Mouse (Mus musculus): ENCODE data around the gene Ptges. TPM values are rescaled to one million over a fixed set of nuclear protein-coding genes. Genes with fewer than 3 reads are reported as not detected.
A peak's percentile ranks its signal among the peaks of the same experiment; 100 is the strongest.

Gene Ptges
- polyA plus RNA-seq, 1 experiment from 2014 or later = 7.2 TPM

DNA sequence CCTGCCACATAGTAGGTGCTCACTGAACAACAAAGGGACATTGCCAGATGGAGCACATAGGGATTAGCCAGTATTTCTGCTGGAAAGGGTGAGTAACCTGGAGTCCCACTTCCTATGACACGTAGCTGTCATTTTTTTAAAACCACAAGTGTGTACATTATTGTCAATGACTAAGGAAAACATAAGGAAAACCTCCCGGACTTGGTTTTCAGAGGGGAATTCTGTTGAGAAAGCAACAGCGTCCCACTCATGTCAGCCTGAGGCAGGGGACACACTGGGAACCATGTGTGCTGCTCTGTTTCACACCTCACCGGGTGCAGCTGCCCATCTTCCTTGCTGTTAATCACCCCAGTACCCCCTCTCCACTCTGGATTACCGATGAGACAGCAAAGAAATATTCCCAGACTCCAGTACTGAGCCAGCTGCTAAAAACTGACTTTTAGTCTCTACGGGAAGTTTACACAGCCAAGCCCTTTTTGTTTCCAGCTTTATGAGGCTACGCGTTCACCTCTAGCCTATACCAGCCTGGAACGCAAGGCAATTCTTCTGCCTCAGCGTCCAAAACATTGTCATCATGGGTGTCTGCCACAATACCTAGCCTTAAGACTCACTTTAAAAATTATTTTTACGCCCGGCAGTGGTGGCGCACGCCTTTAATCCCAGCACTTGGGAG lies 30.1 kb downstream of the Ptges start:
- Histone ChIP-seq H3K9me3 (ENCODE audit: control insufficient read depth, low read length) (no peaks in the 10 kb centered on the region), H3K27me3 (ENCODE audit: control insufficient read depth, insufficient read depth, low read length) (no peaks in the 10 kb centered on the region), H3K9ac (ENCODE audit: low read depth, low read length) (no peak overlapping the region), H3K4me1 (ENCODE audit: control insufficient read depth, insufficient read depth, low read length) (peaks cover 20% of the 10 kb centered on the region), H3K27ac (ENCODE audit: low read depth, low read length) (no peak overlapping the region), H3K4me2 (replicated peaks; ENCODE audit: low read depth, low read length) (no peak overlapping the region), H3K36me3 (ENCODE audit: control insufficient read depth, insufficient read depth, low read length) (no peaks in the 10 kb centered on the region), H3K4me3 (ENCODE audit: low read length) (no peak overlapping the region)
- no peak for ATAC-seq (ENCODE audit: low FRiP score, low TSS enrichment)
- WGBS = 84% methylated on average over 14 of the region's 14 CpGs

DNA sequence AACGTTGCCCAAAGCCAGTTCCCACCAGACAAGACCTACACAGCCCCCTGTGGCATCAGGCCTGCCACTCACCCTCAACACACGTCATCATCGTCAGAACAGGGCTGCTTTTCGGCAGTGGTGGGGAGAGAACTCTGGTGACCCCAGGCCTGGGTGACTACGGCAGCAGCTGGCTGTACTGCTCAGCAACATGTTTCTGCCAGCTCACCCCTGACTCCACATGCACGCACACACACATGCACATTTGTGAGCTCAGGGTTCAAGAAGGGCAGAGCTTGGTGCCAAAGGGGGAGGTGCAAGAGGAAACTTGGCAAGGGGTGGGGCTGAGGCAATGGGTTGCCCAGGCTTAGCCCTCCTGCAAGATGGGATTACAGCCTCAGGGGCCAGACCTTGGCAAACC lies 32.4 kb downstream of the Ptges start:
- Histone ChIP-seq H3K9me3 (ENCODE audit: control insufficient read depth, low read length) (no peaks in the 10 kb centered on the region), H3K4me3 (ENCODE audit: low read length) (no peak overlapping the region), H3K36me3 (ENCODE audit: control insufficient read depth, insufficient read depth, low read length) (no peaks in the 10 kb centered on the region), H3K9ac (ENCODE audit: low read depth, low read length) (no peak overlapping the region), H3K4me1 (ENCODE audit: control insufficient read depth, insufficient read depth, low read length) (peaks cover 16% of the 10 kb centered on the region), H3K27ac (ENCODE audit: low read depth, low read length) (no peak overlapping the region), H3K27me3 (ENCODE audit: control insufficient read depth, insufficient read depth, low read length) (no peaks in the 10 kb centered on the region), H3K4me2 (replicated peaks; ENCODE audit: low read depth, low read length) (no peak overlapping the region)
- no peak for ATAC-seq (ENCODE audit: low FRiP score, low TSS enrichment)
- 37% methylated on average over 6 of the region's 6 CpGs for WGBS

DNA sequence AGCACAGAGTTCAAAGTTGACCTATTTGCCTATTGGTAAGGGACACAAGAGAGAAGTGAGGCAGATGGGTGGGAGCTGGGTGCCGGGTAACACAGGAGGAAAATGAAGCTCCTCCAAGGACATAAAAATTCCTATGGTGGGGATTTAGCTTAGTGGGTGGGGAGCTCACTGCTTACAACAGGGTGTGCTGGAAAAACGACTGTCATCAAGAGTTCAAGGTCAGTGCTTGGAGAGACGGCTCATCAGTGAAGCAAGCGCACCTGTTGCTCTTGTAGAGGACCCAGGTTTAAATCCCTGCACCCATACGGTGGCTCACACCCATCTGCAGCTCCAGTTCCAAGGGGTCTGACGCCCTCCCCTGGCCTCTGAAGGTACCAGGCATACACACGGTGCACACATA lies 35.7 kb downstream of the Ptges start:
- 82% methylated on average over 7 of the region's 7 CpGs for WGBS
- Histone ChIP-seq H3K9ac (ENCODE audit: low read depth, low read length) (no peak overlapping the region), H3K27me3 (ENCODE audit: control insufficient read depth, insufficient read depth, low read length) (no peaks in the 10 kb centered on the region), H3K4me1 (ENCODE audit: control insufficient read depth, insufficient read depth, low read length) (peaks cover 5% of the 10 kb centered on the region; the same call in 1 of the 2 replicates), H3K4me3 (ENCODE audit: low read length) (no peak overlapping the region), H3K36me3 (ENCODE audit: control insufficient read depth, insufficient read depth, low read length) (no peaks in the 10 kb centered on the region), H3K4me2 (replicated peaks; ENCODE audit: low read depth, low read length) (no peak overlapping the region), H3K27ac (ENCODE audit: low read depth, low read length) (no peak overlapping the region), H3K9me3 (ENCODE audit: control insufficient read depth, low read length) (no peaks in the 10 kb centered on the region)
- no peak for ATAC-seq (ENCODE audit: low FRiP score, low TSS enrichment)

DNA sequence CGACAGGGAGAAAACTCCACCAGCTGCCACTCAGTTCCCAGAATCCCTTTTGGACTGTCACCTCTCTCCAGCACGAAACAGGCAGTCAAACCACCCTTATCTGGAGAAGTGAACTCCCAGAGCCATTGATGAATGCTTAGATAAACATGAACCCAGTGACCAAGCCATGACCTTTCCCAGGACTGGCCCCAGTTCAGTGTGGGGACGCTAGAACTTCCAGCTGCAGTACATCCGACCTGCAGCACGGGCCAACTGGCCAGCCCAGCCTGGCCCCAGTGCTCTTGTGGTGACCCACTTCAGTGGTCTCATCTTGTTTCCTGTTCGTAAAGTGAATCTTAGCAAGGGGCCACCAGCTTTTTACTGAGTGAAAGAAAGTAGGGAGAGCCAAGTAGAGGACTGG lies 36.3 kb downstream of the Ptges start:
- H3K27me3 ChIP-seq (ENCODE audit: control insufficient read depth, insufficient read depth, low read length) = no peaks in the 10 kb centered on the region
- no peak overlapping the region for H3K4me3 ChIP-seq (ENCODE audit: low read length)
- H3K4me2 ChIP-seq (replicated peaks; ENCODE audit: low read depth, low read length) = no peak overlapping the region
- H3K4me1 ChIP-seq (ENCODE audit: control insufficient read depth, insufficient read depth, low read length) = peaks cover 5% of the 10 kb centered on the region; the same call in 1 of the 2 replicates
- WGBS = 4% methylated on average over 6 of the region's 6 CpGs
- H3K9me3 ChIP-seq (ENCODE audit: control insufficient read depth, low read length) = no peaks in the 10 kb centered on the region
- no peak overlapping the region for H3K9ac ChIP-seq (ENCODE audit: low read depth, low read length)
- H3K36me3 ChIP-seq (ENCODE audit: control insufficient read depth, insufficient read depth, low read length) = no peaks in the 10 kb centered on the region
- H3K27ac ChIP-seq (ENCODE audit: low read depth, low read length) = no peak overlapping the region
- ATAC-seq (ENCODE audit: low FRiP score, low TSS enrichment) = no peak

DNA sequence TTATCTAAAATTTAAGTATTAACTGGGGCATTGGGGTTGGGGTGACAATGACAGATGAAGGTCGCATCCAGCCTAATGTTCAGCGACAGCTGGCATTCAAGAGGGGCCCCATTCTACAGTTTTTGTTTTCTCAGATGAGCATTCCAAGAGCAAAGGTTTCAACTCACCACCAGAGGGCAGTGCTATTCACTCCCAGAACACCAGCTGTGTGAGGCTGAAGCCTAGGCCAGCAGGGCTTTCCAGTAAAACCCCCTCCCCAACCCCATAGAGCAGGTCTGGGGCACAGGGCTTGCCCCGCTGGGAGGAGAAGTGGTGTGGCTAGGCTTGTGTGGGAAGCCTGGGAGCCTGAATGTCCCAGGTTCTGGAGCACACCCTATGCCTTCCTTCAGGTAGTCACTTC lies 38.7 kb downstream of the Ptges start:
- ATAC-seq (ENCODE audit: low FRiP score, low TSS enrichment) = peak; percentile 51; the same call in 1 of the 2 replicates
- H3K9ac ChIP-seq (ENCODE audit: low read depth, low read length) = no peak overlapping the region
- peaks cover 5% of the 10 kb centered on the region; the same call in 1 of the 2 replicates for H3K4me1 ChIP-seq (ENCODE audit: control insufficient read depth, insufficient read depth, low read length)
- H3K27ac ChIP-seq (ENCODE audit: low read depth, low read length) = no peak overlapping the region
- no peaks in the 10 kb centered on the region for H3K27me3 ChIP-seq (ENCODE audit: control insufficient read depth, insufficient read depth, low read length)
- H3K4me2 ChIP-seq (replicated peaks; ENCODE audit: low read depth, low read length) = no peak overlapping the region
- no peaks in the 10 kb centered on the region for H3K36me3 ChIP-seq (ENCODE audit: control insufficient read depth, insufficient read depth, low read length)
- WGBS = 0% methylated on average over 3 of the region's 3 CpGs
- H3K4me3 ChIP-seq (ENCODE audit: low read length) = no peak overlapping the region
- no peaks in the 10 kb centered on the region for H3K9me3 ChIP-seq (ENCODE audit: control insufficient read depth, low read length)

DNA sequence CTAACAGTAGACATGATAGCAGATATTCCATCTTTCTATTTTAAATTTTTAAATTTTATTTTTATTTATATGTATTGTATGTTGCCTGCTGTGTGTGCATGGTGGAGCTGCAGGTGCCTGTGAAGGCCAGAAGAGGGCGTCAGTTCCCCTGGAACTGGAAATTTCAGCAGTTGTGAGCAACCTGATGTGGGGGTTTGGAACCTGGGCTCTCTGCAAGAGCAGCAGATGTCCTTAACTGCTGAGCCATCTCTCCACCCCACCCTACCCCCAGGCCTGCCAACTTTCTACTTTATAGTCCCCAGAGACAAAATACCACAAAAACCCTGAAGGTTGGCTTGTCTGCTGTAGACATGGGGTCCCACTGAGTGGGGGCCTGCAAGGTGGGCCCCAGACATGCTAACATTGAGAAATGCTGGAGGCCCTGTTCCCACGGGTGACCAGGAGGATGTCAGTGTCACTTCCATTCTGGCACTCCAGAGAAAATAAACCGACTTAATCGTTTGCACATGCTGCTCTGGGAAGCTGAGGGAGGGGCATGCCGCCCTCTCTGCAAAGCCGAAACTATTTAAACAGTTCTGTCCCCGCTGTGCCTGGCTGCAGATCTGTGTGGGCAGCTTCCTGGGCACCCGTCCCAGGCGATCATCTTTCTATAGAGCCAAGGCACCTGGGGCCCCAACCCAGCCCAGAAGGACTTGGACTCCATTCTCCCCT lies 44.1 kb downstream of the Ptges start:
- no peak overlapping the region for H3K4me3 ChIP-seq (ENCODE audit: low read length)
- no peaks in the 10 kb centered on the region for H3K4me1 ChIP-seq (ENCODE audit: control insufficient read depth, insufficient read depth, low read length)
- no peaks in the 10 kb centered on the region for H3K27me3 ChIP-seq (ENCODE audit: control insufficient read depth, insufficient read depth, low read length)
- H3K9ac ChIP-seq (ENCODE audit: low read depth, low read length) = no peak overlapping the region
- no peak overlapping the region for H3K4me2 ChIP-seq (replicated peaks; ENCODE audit: low read depth, low read length)
- no peaks in the 10 kb centered on the region for H3K9me3 ChIP-seq (ENCODE audit: control insufficient read depth, low read length)
- H3K36me3 ChIP-seq (ENCODE audit: control insufficient read depth, insufficient read depth, low read length) = no peaks in the 10 kb centered on the region
- 38% methylated on average over 9 of the region's 9 CpGs for WGBS
- H3K27ac ChIP-seq (ENCODE audit: low read depth, low read length) = 0 out of 2 replicates have a peak overlapping the region, but pooled peaks have one; percentile 30
- ATAC-seq (ENCODE audit: low FRiP score, low TSS enrichment) = 0 out of 2 replicates have a peak, but pooled peaks have one; percentile 61

DNA sequence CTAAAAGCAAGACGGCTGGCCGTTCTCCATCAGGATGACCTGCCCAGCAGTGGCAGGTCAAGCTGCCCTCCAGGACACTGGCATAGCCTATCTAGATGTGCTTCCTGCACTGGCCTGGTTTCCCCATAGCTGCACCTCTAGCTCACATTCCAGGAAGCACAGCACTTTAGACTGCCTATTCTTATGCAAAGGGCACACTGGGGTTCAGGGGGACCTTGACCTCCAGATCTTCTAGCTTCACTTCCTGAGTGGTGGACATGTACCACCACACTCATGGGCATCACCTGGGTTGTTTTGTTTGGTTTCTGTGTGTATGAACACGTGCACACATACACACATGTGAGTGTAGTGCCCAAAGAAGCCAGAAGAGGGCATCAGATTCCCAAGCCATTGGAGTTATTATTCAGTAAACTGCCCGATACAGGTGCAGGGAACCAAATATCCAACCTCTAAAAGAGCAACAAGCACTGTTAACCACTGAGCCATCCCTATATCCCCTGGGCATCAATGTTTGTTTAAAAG lies 44.8 kb downstream of the Ptges start:
- Histone ChIP-seq H3K4me1 (ENCODE audit: control insufficient read depth, insufficient read depth, low read length) (no peaks in the 10 kb centered on the region), H3K4me3 (ENCODE audit: low read length) (no peak overlapping the region)
- ATAC-seq (ENCODE audit: low FRiP score, low TSS enrichment) = no peak

DNA sequence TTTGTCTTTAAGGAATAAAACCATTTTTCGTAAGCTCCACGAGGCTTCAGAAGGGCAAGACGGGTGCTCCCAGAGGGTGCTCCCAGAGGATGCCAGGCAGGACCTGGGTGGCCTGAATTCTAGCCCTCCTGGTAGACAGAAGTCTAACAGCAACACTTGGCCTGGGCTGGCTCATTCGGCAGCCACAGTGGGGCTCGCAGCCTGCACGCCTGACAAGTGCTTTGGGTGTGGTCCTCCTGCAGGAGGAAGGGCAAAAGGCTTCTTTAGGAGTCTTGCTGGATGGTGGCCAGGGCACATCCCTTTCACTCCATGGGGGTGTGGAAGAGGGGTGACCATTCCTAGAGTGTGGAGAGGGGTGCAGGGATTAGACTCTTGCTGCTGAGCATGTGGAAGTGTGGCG lies 48.4 kb downstream of the Ptges start:
- 86% methylated on average over 7 of the region's 7 CpGs for WGBS

More for the DNA sequence above, 44.8 kb downstream of the Ptges start:
- H3K27me3 ChIP-seq (ENCODE audit: control insufficient read depth, insufficient read depth, low read length) = no peaks in the 10 kb centered on the region
- no peak overlapping the region for H3K4me2 ChIP-seq (replicated peaks; ENCODE audit: low read depth, low read length)
- no peak overlapping the region for H3K9ac ChIP-seq (ENCODE audit: low read depth, low read length)
- H3K9me3 ChIP-seq (ENCODE audit: control insufficient read depth, low read length) = no peaks in the 10 kb centered on the region
- whole genome bisulfite sequencing = 92% methylated on average over 4 of the region's 4 CpGs
- H3K27ac ChIP-seq (ENCODE audit: low read depth, low read length) = no peak overlapping the region
- no peaks in the 10 kb centered on the region for H3K36me3 ChIP-seq (ENCODE audit: control insufficient read depth, insufficient read depth, low read length)

DNA sequence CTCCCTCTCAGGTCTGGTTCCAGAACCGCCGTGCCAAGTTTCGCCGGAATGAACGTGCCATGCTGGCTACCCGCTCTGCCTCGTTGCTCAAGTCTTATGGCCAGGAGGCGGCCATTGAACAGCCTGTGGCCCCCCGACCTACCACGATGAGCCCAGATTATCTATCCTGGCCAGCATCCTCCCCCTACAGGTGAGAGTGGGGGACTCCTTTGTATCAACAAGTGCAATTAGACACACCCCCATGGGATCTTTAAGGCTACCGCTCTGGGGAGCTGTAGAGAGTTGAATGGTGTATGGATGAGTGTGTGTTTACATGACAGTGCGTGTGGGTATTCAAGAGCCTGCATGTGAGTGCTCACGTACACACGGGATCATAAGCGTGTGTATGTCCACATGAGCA lies 50.2 kb downstream of the Ptges start:
- H3K36me3 ChIP-seq (ENCODE audit: control insufficient read depth, insufficient read depth, low read length) = no peaks in the 10 kb centered on the region
- H3K4me2 ChIP-seq (replicated peaks; ENCODE audit: low read depth, low read length) = no peak overlapping the region
- no peak overlapping the region for H3K9ac ChIP-seq (ENCODE audit: low read depth, low read length)
- H3K9me3 ChIP-seq (ENCODE audit: control insufficient read depth, low read length) = no peaks in the 10 kb centered on the region
- no peak overlapping the region for H3K4me3 ChIP-seq (ENCODE audit: low read length)
- WGBS = 89% methylated on average over 15 of the region's 15 CpGs
- no peak for ATAC-seq (ENCODE audit: low FRiP score, low TSS enrichment)
- H3K4me1 ChIP-seq (ENCODE audit: control insufficient read depth, insufficient read depth, low read length) = peaks cover 18% of the 10 kb centered on the region
- no peak overlapping the region for H3K27ac ChIP-seq (ENCODE audit: low read depth, low read length)
- H3K27me3 ChIP-seq (ENCODE audit: control insufficient read depth, insufficient read depth, low read length) = no peaks in the 10 kb centered on the region

More for the DNA sequence above, 48.4 kb downstream of the Ptges start:
- ATAC-seq (ENCODE audit: low FRiP score, low TSS enrichment) = no peak
- Histone ChIP-seq H3K4me3 (ENCODE audit: low read length) (no peak overlapping the region), H3K27ac (ENCODE audit: low read depth, low read length) (no peak overlapping the region), H3K9ac (ENCODE audit: low read depth, low read length) (no peak overlapping the region), H3K36me3 (ENCODE audit: control insufficient read depth, insufficient read depth, low read length) (no peaks in the 10 kb centered on the region), H3K4me2 (replicated peaks; ENCODE audit: low read depth, low read length) (no peak overlapping the region), H3K9me3 (ENCODE audit: control insufficient read depth, low read length) (no peaks in the 10 kb centered on the region), H3K4me1 (ENCODE audit: control insufficient read depth, insufficient read depth, low read length) (0 out of 2 replicates have a peak, but pooled peaks cover 3% of the 10 kb centered on the region), H3K27me3 (ENCODE audit: control insufficient read depth, insufficient read depth, low read length) (no peaks in the 10 kb centered on the region)

Data from kidney, embryonic 14.5 days (tissue).